14 mouse cellular contexts compared by ENCODE assay signal in genomic region chr5:130952361-130952760, GRCm38 (mm10).
DNase-seq lines count a peak whose midpoint lies in the region.
"Had no signal": no experiment of that assay in that cellular context is flagged by ENCODE, and none has a peak within 500 bp of the region (broad histone marks: within the 10 kb centered on the region; RNA-seq: fewer than 3 reads in every experiment).

No protein-coding gene starts in this region.

- intact Hi-C loops in heart, postnatal 14 days (cut with DNase I): no loop called here

- DNase-seq in layer of hippocampus, adult 11-12 months (ENCODE audit: low spot score): peak; percentile 30
- DNase-seq in layer of hippocampus, postnatal 10 days (ENCODE audit: low spot score in 2 of 2): no peak
- DNase-seq in right cerebral cortex, adult 18-20 months: peak; percentile 29
- no peak for DNase-seq in right cerebral cortex, postnatal 36 days (ENCODE audit: low spot score in 2 of 2)
- DNase-seq in layer of hippocampus, adult 9-10 months (ENCODE audit: low spot score): peak; percentile 35
- no peak for DNase-seq in heart, postnatal 14 days
- no peak for DNase-seq in kidney, postnatal 25 days
- DNase-seq: adrenal gland, postnatal 14 days; cerebellum, adult 18-20 months; cerebellum, adult 9-11 months; cerebellum, postnatal 36 days; gastrocnemius, postnatal 10 days; heart, adult 18-20 months; heart, postnatal 10 days had no signal

Comparison
In these comparisons a context has a peak if more than half of its experiments do, and no peak if none do; other contexts are left out.
1. DNase-seq: peak in layer of hippocampus, adult 11-12 months (single experiment), right cerebral cortex, adult 18-20 months (single experiment) and layer of hippocampus, adult 9-10 months (single experiment); none in layer of hippocampus, postnatal 10 days (0 of 2), right cerebral cortex, postnatal 36 days (0 of 2), heart, postnatal 14 days (0 of 2) and kidney, postnatal 25 days (0 of 2).